Mouse (Mus musculus) heart, postnatal 36 days (tissue): ENCODE measurements around the gene Prkd2. TPM values are rescaled to one million over a fixed set of nuclear protein-coding genes. Genes with fewer than 3 reads are reported as not detected.

ENCODE experiments used
- DNase-seq, 2 experiments: peaks; one replicate each; pipeline ENCODE4 v3.0.0; 2021 to 2022
- intact Hi-C: fragments of 180-260 bp; cut with DNase I; formaldehyde crosslinking; loops from one replicate; pipeline ENCODE4 v1.15.1; 2025
- total RNA-seq, 2 experiments: library from RNA; stranded (reverse); gene quantifications; 2 replicates each; pipeline ENCODE4 v1.2.3; 2021

Gene Prkd2
- total RNA-seq, 2 experiments from 2014 or later = 17.8 to 19.3 TPM

GRCm38 (mm10) chr7:16912360-16912759, 69.7 kb downstream of the Prkd2 start:
- peak in 1 of 2 experiments; percentile 54 for DNase-seq
- intact Hi-C loops = loop anchor here (5.0 kb wide), 1 partner anchor 85 kb away; no protein-coding TSS in a partner anchor

- intact Hi-C loops = loop anchor here (1.0 to 5.0 kb wide), 2 partner anchors 19 to 87 kb away; no protein-coding TSS in a partner anchor
- peak; percentile 82 to 83 for DNase-seq
These were observed 71.2 kb downstream of the Prkd2 start for GRCm38 (mm10) chr7:16913806-16914452.

GRCm38 (mm10) chr7:16914453-16915343, 72.0 kb downstream of the Prkd2 start:
- intact Hi-C loops = loop anchor here (5.0 kb wide), 1 partner anchor 87 kb away; no protein-coding TSS in a partner anchor

GRCm38 (mm10) chr7:16915461-16916340, 73.0 kb downstream of the Prkd2 start:
- DNase-seq = no peak
- intact Hi-C loops = no loop called here

More at GRCm38 (mm10) chr7:16914453-16915343, 72.0 kb downstream of the Prkd2 start:
- no peak for DNase-seq

GRCm38 (mm10) chr7:16916342-16917265, 73.9 kb downstream of the Prkd2 start:
- no peak for DNase-seq
- intact Hi-C loops = no loop called here

- intact Hi-C loops = no loop called here
- DNase-seq = no peak
These were observed 74.7 kb downstream of the Prkd2 start for GRCm38 (mm10) chr7:16917447-16917846.

- intact Hi-C loops = no loop called here
- no peak for DNase-seq
These were observed 75.3 kb downstream of the Prkd2 start for GRCm38 (mm10) chr7:16918014-16918413.

GRCm38 (mm10) chr7:16918670-16919069, 76.0 kb downstream of the Prkd2 start:
- no peak for DNase-seq
- intact Hi-C loops = no loop called here

- intact Hi-C loops = no loop called here
- no peak for DNase-seq
These were observed 76.9 kb downstream of the Prkd2 start for GRCm38 (mm10) chr7:16919395-16920149.

Other genes with a start within 250 kb of the Prkd2 start
- 10 to 100 TPM; 32.0 to 35.1 TPM for gene Arhgap35, start 227.9 kb upstream of the Prkd2 start, total RNA-seq
- gene Ceacam15, start 167.2 kb upstream of the Prkd2 start, total RNA-seq = not detected
- not detected for gene Ceacam9, start 121.0 kb upstream of the Prkd2 start, total RNA-seq
- gene Ap2s1, start 104.5 kb upstream of the Prkd2 start, total RNA-seq = 10 to 100 TPM; 80.0 to 81.8 TPM
- gene Slc1a5, start 61.6 kb upstream of the Prkd2 start, total RNA-seq = 10 to 100 TPM; 21.3 to 22.8 TPM
- 10 to 100 TPM; 54.1 to 61.3 TPM for gene Strn4, start 27.0 kb upstream of the Prkd2 start, total RNA-seq
- gene Fkrp, start 26.2 kb upstream of the Prkd2 start, total RNA-seq = 10 to 100 TPM; 47.2 to 49.1 TPM
- 10 to 100 TPM; 11.2 to 11.7 TPM for gene Dact3, start 32.4 kb downstream of the Prkd2 start, total RNA-seq
- 1 to 10 TPM in 1 of 2 experiments, under 1 TPM in 1; 0.54 to 1.3 TPM for gene Gng8, start 48.9 kb downstream of the Prkd2 start, total RNA-seq
- 1 to 10 TPM; 2.9 TPM for gene Ptgir, start 63.6 kb downstream of the Prkd2 start, total RNA-seq
- gene Calm3, start 81.2 kb downstream of the Prkd2 start, total RNA-seq = 100 to 1,000 TPM; 182 to 193 TPM
- 1 to 10 TPM; 3.4 to 3.9 TPM for gene Pnmal2, start 101.8 kb downstream of the Prkd2 start, total RNA-seq
- not detected for gene Pnmal1, start 116.8 kb downstream of the Prkd2 start, total RNA-seq
- not detected for gene Gm42372, start 140.2 kb downstream of the Prkd2 start, total RNA-seq
- gene Ccdc8, start 149.8 kb downstream of the Prkd2 start, total RNA-seq = 1 to 10 TPM; 5.9 to 6.3 TPM
- gene Ppp5c, start 185.0 kb downstream of the Prkd2 start, total RNA-seq = 100 to 1,000 TPM; 107 to 109 TPM
- 1 to 10 TPM; 2.5 to 2.6 TPM for gene Hif3a, start 219.5 kb downstream of the Prkd2 start, total RNA-seq
- under 1 TPM; 0.14 to 0.16 TPM for gene Psg16, start 231.1 kb downstream of the Prkd2 start, total RNA-seq